Mouse (Mus musculus) right cerebral cortex, postnatal 25 days (tissue): ENCODE results near the gene Irak2.
"Not testable (repeated sequence)": the region's sequence is repeated elsewhere in the genome, so short reads cannot be mapped to it uniquely, and the experiment has no call there.

Experiments used
- DNase-seq: peaks from one replicate; pipeline ENCODE4 v3.0.0; 2022

The Irak2 gene

GRCm38 (mm10) chr6:113668287-113669154, 30.3 kb downstream of the Irak2 start:
- DNase-seq: no peak

GRCm38 (mm10) chr6:113669821-113670220, 31.6 kb downstream of the Irak2 start:
- no peak for DNase-seq

GRCm38 (mm10) chr6:113672029-113672428, 33.8 kb downstream of the Irak2 start:
- DNase-seq: not testable (repeated sequence)

GRCm38 (mm10) chr6:113672989-113673388, 34.7 kb downstream of the Irak2 start:
- DNase-seq: no peak

GRCm38 (mm10) chr6:113675234-113675633, 37.0 kb downstream of the Irak2 start:
- no peak for DNase-seq

- no peak for DNase-seq
These were observed 37.7 kb downstream of the Irak2 start for GRCm38 (mm10) chr6:113675991-113676390.

GRCm38 (mm10) chr6:113677070-113677734, 38.9 kb downstream of the Irak2 start:
- DNase-seq: no peak

- no peak for DNase-seq
These were observed 40.2 kb downstream of the Irak2 start for GRCm38 (mm10) chr6:113678246-113679012.

GRCm38 (mm10) chr6:113679993-113680566, 41.8 kb downstream of the Irak2 start:
- DNase-seq: no peak

- DNase-seq: peak; percentile 47
These were observed 43.0 kb downstream of the Irak2 start for GRCm38 (mm10) chr6:113681271-113681670.

GRCm38 (mm10) chr6:113683081-113683825, 45.0 kb downstream of the Irak2 start:
- no peak for DNase-seq

GRCm38 (mm10) chr6:113686551-113687125, 48.4 kb downstream of the Irak2 start:
- DNase-seq: no peak

- no peak for DNase-seq
These were observed 51.7 kb downstream of the Irak2 start for GRCm38 (mm10) chr6:113690008-113690399.

GRCm38 (mm10) chr6:113690400-113691083, 52.3 kb downstream of the Irak2 start:
- DNase-seq: no peak

GRCm38 (mm10) chr6:113691084-113691462, 52.8 kb downstream of the Irak2 start:
- no peak for DNase-seq

- no peak for DNase-seq
These were observed 54.4 kb downstream of the Irak2 start for GRCm38 (mm10) chr6:113692661-113693133.

GRCm38 (mm10) chr6:113693377-113693776, 55.1 kb downstream of the Irak2 start:
- DNase-seq: no peak

- no peak for DNase-seq
These were observed 56.9 kb downstream of the Irak2 start for GRCm38 (mm10) chr6:113695203-113695602.

GRCm38 (mm10) chr6:113695766-113696355, 57.6 kb downstream of the Irak2 start:
- DNase-seq: no peak

GRCm38 (mm10) chr6:113696582-113697221, 58.4 kb downstream of the Irak2 start, which contains the start of gene Tatdn2:
Gene Tatdn2 (plus strand): TSS chr6:113697050.
- peak; percentile 97 for DNase-seq
